Mouse (Mus musculus): Measurements from ENCODE around the gene 4933430I17Rik.

DNA sequence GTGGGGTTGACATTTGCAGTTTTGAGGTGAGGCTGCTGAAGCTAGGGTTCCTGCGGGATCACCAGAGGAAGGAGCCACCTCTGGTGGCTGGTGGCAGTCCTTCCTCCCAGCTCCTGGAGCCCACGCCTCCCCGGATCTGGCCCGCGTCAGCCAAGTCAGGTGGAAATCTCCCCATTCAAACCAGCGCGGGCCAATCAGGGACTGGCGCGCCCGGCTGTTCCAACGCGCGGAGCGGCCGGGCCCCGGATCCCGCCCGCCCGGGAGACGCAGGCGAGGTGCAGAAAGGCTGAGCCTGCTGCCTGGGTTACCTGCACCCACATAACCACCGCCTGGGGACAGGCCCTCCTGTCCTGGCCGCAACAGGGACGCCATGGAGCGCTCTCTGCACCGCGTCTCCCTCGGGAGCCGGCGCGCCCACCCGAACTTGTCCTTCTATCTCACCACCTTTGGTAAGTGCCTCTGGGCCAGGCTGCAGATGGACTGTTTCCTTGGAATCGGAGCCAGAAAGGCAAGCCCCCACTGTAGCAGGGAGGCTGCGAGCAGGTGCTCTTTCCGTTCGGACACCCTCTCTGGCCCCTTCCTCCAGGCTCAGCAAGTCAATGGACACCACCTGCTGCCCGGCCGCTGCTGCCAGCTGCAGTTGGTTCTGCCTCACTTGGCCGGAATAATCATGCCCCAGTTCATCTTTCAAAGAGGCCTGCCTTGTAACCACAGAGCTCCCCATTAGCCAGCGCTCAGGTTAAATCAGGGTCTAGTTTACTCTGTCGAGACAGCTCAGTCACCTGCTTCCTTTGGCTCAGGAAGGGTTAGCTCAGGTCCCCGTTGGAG lies 58.3 kb downstream of the 4933430I17Rik start:
- no peak for TF ChIP-seq POLR2A (IDR thresholded peaks at IDR 0.05; ENCODE audit: low read depth, low read length)
- no peak for TF ChIP-seq CTCF (conservative IDR thresholded peaks at IDR 0.05; ENCODE audit: insufficient read depth, insufficient read length, low read depth, low read length)
